Mouse (Mus musculus) mouse embryonic stem cell (cell line): ENCODE data around the gene Pon1.

Source experiments
- in situ Hi-C, 2 experiments: fragments of 300-500 bp; cut with MboI; formaldehyde crosslinking; loops; 1 replicate in 1 of 2; 3 replicates in 1 of 2; pipeline ENCODE4 v1.14.3; 2019 to 2020; ENCODE audit warnings: low sequenced_read_pairs in 2 of 2, low pct_unique_long_range_greater_than_20kb in 1 of 2, mixed read lengths in 1 of 2; ENCODE audit not compliant: unreplicated experiment in 1 of 2

Gene Pon1

GRCm38 (mm10) chr6:5151171-5151570 is 42.6 kb downstream of the Pon1 start:
- in situ Hi-C loops = no loop called here

GRCm38 (mm10) chr6:5149941-5150340 is 43.8 kb downstream of the Pon1 start:
- in situ Hi-C loops = loop anchor here in 1 of 2 experiments (25.0 kb wide), 1 partner anchor 237 kb away; the partner anchor contains the start of gene Asb4

GRCm38 (mm10) chr6:5147488-5148142 is 46.1 kb downstream of the Pon1 start:
- in situ Hi-C loops = loop anchor here in 1 of 2 experiments (25.0 kb wide), 1 partner anchor 240 kb away; the partner anchor contains the start of gene Asb4

- in situ Hi-C loops = loop anchor here in 1 of 2 experiments (25.0 kb wide), 1 partner anchor 248 kb away; the partner anchor contains the start of gene Asb4
Measured at GRCm38 (mm10) chr6:5139666-5140065, 54.1 kb downstream of the Pon1 start.

- in situ Hi-C loops = loop anchor here in 1 of 2 experiments (25.0 kb wide), 1 partner anchor 248 kb away; the partner anchor contains the start of gene Asb4
Measured at GRCm38 (mm10) chr6:5138875-5139631, 54.7 kb downstream of the Pon1 start.

GRCm38 (mm10) chr6:5136046-5136445 is 57.7 kb downstream of the Pon1 start:
- in situ Hi-C loops = loop anchor here in 1 of 2 experiments (25.0 kb wide), 1 partner anchor 251 kb away; the partner anchor contains the start of gene Asb4

- in situ Hi-C loops = loop anchor here in 1 of 2 experiments (25.0 kb wide), 1 partner anchor 252 kb away; the partner anchor contains the start of gene Asb4
Measured at GRCm38 (mm10) chr6:5134986-5135385, 58.8 kb downstream of the Pon1 start.

GRCm38 (mm10) chr6:5129364-5130093 is 64.2 kb downstream of the Pon1 start:
- in situ Hi-C loops = loop anchor here in 1 of 2 experiments (25.0 kb wide), 1 partner anchor 258 kb away; the partner anchor contains the start of gene Asb4

- in situ Hi-C loops = loop anchor here in 1 of 2 experiments (25.0 kb wide), 1 partner anchor 267 kb away; the partner anchor contains the start of gene Asb4
Measured at GRCm38 (mm10) chr6:5120229-5120628, 73.5 kb downstream of the Pon1 start.

- in situ Hi-C loops = loop anchor here (10.0 to 25.0 kb wide), 2 partner anchors 268 to 465 kb away; partner anchors contain the start of gene Asb4 (in 1 of the 2)
Measured at GRCm38 (mm10) chr6:5119181-5119910, 74.4 kb downstream of the Pon1 start.
